Mouse (Mus musculus): ENCODE measurements at regions not wholly inside any gene's neighbourhood (a gene's known extent, or its start where the extent isn't known, plus 50 kb on each side); places are given as distances from the start of the nearest gene placed in this dataset.
A peak's percentile ranks its signal among the peaks of the same experiment; 100 is the strongest.

DNA sequence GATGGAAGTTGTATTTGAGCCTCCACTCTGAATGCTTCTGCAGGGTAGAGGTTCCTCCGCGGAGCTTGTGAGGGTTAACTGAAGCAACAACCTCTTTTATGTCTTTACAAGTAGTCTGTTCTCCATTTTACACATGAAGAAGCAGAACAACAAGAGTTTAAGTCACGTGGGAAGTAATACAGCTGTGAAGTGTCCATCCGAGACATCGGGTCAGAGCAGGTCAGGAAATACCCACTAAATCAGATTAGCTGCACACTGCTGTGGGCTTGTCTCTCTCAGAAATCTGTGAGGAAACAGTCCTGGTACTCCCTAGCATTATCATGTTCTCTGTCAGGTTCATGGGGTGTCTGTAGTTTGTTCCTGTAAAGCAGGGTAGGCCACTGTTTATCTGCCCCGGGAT lies 262.1 kb downstream of the Cog6 start:
- DNase-seq = no peak

GRCm38 (mm10) chr3:52754401-52754800 lies 262.6 kb downstream of the Cog6 start:
- no peak for DNase-seq

DNA sequence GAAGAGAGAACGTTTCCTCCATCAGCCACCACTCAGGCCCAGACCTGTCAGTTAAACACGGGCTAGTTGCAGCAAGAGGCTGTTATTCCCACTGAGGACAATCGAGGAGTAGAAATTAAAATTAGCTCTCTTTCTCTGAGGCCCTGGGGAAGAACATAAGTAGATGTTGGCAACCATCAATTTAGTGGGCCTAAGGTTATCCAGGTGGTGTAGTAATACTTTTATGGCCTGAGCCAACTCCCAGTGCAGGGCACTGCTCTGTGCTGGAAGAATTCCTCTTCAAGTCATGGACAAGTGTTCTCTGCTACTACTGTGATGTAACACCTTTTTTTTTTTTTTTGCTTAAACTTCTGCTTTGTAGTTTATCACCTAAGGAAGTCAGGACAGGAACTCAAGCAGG lies 270.1 kb downstream of the Cog6 start:
- DNase-seq = no peak

GRCm38 (mm10) chr3:52744334-52744733 lies 272.7 kb downstream of the Cog6 start:
- DNase-seq = peak in 1 of 2 experiments; percentile 27

GRCm38 (mm10) chr3:52740466-52741026 lies 276.5 kb downstream of the Cog6 start:
- peak in 1 of 2 experiments; percentile 11 for DNase-seq

GRCm38 (mm10) chr3:52739526-52739925 lies 277.5 kb downstream of the Cog6 start:
- DNase-seq = no peak

DNA sequence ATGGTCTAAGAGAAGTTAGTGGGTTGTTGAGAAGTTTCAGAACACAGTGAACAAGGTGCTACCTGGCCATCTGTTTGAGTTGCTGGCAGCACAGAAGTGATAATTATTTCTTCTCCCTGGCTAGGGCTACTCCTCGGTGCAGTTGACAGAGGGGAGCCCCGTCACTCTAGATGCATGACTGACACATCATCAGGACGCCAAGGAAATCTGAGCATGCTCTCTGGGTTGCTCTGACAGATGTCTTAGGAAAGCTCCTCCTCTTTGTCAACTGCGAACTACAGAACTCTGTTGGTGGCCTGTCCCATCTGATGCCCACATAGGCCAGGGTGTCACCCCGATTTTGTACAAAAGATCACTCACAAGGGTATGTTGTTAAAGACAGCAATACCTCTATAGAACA lies 278.7 kb downstream of the Cog6 start:
- no peak for DNase-seq

- no peak for DNase-seq
These were observed 281.1 kb downstream of the Cog6 start for GRCm38 (mm10) chr3:52735939-52736338.

DNA sequence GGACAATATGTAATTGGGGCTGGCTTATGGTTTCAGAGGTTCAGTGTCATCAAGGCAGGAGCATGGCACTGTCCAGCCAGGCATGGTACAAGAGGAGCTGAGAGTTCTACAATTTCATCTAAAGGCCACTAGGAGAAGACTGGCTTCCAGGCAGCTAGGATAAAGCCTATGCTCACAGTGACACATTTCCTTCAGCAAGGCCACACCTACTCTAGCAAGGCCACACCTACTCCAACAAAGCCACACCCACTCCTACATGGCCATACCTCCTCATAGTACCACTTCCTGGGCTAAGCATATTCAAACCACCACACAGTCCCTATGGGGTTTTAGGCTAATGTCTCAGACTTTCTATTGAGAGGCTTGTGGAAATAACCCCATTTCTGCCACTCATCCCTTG lies 285.1 kb downstream of the Cog6 start:
- DNase-seq = no peak

DNA sequence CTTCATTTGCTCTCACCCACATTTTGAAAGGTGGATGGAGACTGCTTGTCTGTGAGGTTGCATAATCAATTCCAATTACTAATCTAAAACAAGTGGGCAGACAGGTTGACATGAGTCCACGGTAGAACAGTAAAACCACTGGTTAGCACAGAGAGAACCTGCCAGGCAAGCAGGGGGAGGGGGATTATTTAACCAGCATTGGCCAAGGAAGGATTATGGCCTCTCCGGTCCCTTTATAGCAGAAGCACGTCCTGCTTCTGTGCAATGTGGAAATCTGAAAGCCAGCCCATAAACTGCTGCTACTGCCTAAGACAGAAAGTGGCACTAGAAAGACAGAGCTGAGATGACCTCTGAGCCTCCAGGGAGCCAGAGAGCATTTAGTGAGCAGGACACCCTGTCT lies 285.5 kb downstream of the Cog6 start:
- DNase-seq = no peak

DNA sequence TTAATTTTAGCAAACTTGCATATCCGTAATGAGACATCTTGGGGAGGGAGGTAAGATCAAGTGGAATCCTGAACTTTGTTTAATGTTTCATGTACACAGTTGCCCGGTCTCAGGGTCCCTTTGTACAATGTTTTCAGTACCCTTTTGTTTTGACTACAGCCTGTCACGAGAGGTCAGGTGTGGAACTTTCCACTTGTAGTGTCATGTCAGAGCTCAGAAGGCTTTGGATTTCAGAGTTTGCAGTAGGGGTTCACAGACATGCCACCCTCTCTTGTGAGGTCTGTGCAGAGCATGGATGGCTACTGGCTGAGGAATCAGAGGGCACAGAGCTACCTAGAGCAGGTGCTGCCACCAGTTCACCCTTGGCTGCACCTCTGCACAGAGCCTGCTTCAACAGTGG lies 287.3 kb downstream of the Cog6 start:
- DNase-seq = no peak

DNA sequence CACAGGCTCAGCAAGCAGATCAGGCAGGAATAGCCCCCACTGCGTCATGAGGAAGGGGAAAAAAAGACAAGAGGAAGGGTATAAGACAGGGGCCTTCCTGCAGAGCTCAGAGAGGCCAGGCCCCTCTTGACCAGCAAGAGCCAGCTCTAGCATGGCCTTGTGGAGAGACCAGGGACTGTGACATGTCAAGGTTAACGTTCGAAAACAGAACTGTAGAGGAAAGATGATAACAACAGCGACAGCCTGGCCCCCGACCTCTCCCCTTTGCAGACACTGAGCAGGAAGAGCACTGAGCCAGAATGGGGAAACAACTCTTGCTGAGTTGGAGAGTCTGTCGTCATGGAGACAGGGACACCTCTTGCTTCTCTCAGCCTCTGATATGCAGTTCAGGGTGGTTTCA lies 288.2 kb downstream of the Cog6 start:
- DNase-seq = no peak

- no peak for DNase-seq
These were observed 288.6 kb downstream of the Cog6 start for GRCm38 (mm10) chr3:52728426-52728825.

- no peak for DNase-seq
These were observed 292.7 kb downstream of the Cog6 start for GRCm38 (mm10) chr3:52724354-52724753.

DNA sequence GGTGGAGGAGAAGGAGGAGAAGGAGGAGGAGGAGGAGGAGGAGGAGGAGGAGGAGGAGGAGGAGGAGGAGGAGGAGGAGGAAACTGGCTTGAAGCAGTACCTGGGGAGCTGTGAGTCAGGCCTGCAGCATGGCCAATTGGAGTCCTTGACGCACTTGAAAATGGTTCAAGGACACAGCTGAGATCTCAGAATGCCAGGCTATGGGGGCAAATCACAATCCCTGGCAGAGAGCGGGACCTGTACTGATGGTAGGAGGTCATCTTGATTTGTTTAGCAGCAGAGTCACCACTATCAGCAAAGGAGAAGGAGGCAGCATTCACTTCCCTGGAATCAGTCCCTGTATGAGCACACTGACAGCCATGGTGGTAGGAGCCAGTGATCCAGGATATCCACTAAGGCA lies 294.1 kb downstream of the Cog6 start:
- DNase-seq = no peak

GRCm38 (mm10) chr3:52719181-52719580 lies 297.9 kb downstream of the Cog6 start:
- DNase-seq = no peak

- DNase-seq = no peak
These were observed 299.7 kb downstream of the Cog6 start for GRCm38 (mm10) chr3:52717324-52717723.

GRCm38 (mm10) chr3:52712151-52712550 lies 304.9 kb downstream of the Cog6 start:
- no peak for DNase-seq

GRCm38 (mm10) chr3:52711133-52711532 lies 305.9 kb downstream of the Cog6 start:
- no peak for DNase-seq

DNA sequence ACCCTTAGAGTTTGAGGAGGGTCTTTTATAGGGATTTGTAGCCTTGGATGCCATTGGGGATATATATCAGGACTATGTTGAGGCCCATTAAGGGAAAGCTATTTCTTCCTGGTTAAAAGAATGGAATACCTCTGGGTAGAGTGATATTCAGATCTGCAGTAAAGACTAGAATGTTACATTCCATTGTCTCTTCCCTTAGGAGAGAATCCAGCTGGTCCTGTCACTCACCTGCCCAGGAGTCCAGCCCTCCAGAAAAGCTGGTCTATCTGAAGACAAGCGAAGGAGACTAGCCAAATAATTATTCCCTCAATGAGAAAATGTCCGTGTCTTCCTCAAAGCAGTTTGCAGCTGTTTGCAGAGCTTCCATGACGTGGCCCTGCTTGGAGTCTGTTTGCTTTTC lies 308.3 kb downstream of the Cog6 start:
- no peak for DNase-seq

DNA sequence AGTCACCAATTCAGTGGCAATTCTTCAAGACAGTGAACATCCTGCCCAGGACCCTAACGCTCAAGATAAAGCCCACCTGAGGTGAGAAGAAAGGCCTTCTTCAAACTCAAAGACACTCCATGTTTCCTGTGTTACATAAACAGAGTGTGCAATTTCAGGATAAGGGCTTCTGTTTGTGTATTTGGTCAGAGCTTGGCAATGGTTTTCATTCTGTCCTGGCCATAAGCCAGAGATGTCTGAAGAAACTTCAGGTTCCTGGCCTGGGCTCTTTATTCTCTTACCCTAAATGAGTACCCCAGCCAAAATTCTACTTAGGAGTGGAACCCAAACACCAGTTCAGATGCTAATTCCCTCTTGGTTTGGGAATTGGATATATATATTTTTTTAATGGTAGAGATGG lies 308.7 kb downstream of the Cog6 start:
- DNase-seq = no peak

DNA sequence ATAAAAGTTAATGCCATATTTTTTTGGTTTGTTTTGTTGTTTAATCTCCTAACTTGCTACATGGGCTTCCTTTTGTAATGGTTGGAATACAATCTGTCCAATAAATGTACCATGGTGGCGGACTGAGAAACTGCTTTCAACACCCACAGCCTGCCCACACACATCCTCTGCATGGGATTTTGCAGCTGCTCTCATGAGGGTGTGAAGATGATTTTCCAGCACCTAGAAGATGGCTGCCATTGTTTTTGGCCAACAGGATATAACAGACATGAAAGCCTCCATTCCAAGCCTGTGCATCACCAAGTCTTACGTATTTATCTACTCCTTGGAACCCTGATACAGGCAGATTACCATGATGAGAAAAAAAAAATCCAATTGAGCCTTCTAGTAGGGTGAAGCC lies 310.4 kb downstream of the Cog6 start:
- DNase-seq = no peak

- no peak for DNase-seq
These were observed 313.3 kb downstream of the Cog6 start for GRCm38 (mm10) chr3:52703751-52704150.

- DNase-seq = no peak
These were observed 314.1 kb downstream of the Cog6 start for GRCm38 (mm10) chr3:52702962-52703361.

DNA sequence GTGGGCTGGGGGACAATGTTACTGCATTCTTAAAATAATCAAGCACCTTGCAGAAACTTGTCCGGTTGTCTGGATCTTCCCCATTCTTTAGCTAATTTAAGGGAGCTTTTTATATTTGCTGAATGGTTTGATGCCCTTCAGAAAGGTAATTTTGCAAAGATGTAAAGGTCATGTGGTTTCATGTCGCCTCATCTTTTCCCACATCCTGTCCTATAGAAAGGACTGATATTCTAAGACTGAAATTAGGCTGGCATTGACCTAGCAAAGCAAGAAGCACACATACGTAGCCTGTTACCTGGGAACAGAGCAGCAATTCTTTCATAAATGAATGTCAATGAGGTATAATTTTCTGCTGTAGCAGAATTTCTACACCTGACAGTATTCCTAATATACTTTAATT lies 315.4 kb downstream of the Cog6 start:
- no peak for DNase-seq

DNA sequence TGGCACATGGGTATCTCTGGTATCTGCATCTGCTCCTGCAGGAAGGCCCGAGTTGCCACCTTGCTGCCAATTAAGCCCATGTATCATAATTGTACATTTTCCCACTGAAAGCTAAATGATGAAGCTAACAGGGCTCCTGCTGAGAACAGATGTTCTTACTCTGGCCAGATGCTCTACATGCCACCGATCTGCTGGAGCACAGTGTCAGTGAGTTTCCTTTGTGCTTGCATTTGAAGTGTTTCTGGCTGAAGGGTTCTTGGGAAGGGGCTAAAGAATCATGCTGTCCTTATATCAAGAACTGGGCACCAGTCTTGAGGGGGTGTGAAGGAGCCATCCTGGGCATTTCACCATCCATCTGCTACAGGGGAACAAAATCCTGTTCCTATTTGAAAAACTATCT lies 323.2 kb downstream of the Cog6 start:
- DNase-seq = no peak
